Mouse (Mus musculus) liver, postnatal 0 days (tissue): ENCODE measurements around the gene Dhodh. TPM values are rescaled to one million over a fixed set of nuclear protein-coding genes. Genes with fewer than 3 reads are reported as not detected.

Experiments
- ATAC-seq: fragments of 200-750 bp; cut with Nextera tagmentation; 2 replicates; pipeline ENCODE4 v1.8.0; 2017; ENCODE audit warnings: mild to moderate bottlenecking, moderate library complexity
- DNase-seq: peaks from one replicate; pipeline ENCODE4 v3.0.0-alpha.2; 2016
- H3K27ac ChIP-seq: fragments of 300-500 bp; sonication (generic); 2 replicates; pipeline ENCODE4 v1.5.1; 2014; ENCODE audit warnings: antibody characterized with exemption, moderate library complexity, mild to moderate bottlenecking, low read depth
- H3K27me3 ChIP-seq: fragments of 300-500 bp; sonication (generic); 2 replicates; pipeline ENCODE4 v1.6.1; 2014; ENCODE audit warnings: low read length, control low read depth, mixed read lengths; ENCODE audit not compliant: insufficient read depth
- H3K36me3 ChIP-seq: fragments of 300-500 bp; sonication (generic); replicated peaks from 2 replicates; pipeline ENCODE4 v1.6.1; 2014; ENCODE audit warnings: mild to moderate bottlenecking, control low read depth, low read length, moderate library complexity, mixed read lengths; ENCODE audit not compliant: insufficient read depth
- H3K4me1 ChIP-seq: fragments of 300-500 bp; sonication (generic); 2 replicates; pipeline ENCODE4 v1.6.1; 2014; ENCODE audit warnings: antibody characterized with exemption, mild to moderate bottlenecking, control low read depth; ENCODE audit not compliant: insufficient read depth
- H3K4me2 ChIP-seq: fragments of 300-500 bp; sonication (generic); 2 replicates; pipeline ENCODE4 v1.6.1; 2014; ENCODE audit warnings: low read depth, mild to moderate bottlenecking, low read length, moderate library complexity, mixed read lengths
- H3K4me3 ChIP-seq: fragments of 300-500 bp; sonication (generic); 2 replicates; pipeline ENCODE4 v1.5.1; 2014; ENCODE audit warnings: low read depth, low read length
- H3K9ac ChIP-seq: fragments of 300-500 bp; sonication (generic); replicated peaks from 2 replicates; pipeline ENCODE4 v1.6.1; 2014; ENCODE audit warnings: mild to moderate bottlenecking, moderate library complexity
- H3K9me3 ChIP-seq: fragments of 300-500 bp; sonication (generic); 2 replicates; pipeline ENCODE4 v1.6.1; 2016; ENCODE audit warnings: mild to moderate bottlenecking, control low read depth, low read length, mixed read lengths
- CTCF ChIP-seq: sonication (generic); IDR thresholded peaks from 2 replicates; pipeline ENCODE4 v1.5.1; 2016; ENCODE audit warnings: antibody characterized with exemption, low read depth
- EP300 ChIP-seq: IDR thresholded peaks from 2 replicates; pipeline ENCODE4 v1.6.1; 2016; ENCODE audit warnings: antibody characterized with exemption, low read depth, mild to moderate bottlenecking
- WGBS: fragments of 180-500 bp; shearing (Covaris S2); extraction: QIAGEN DNeasy Blood & Tissue Kit; methylation state at CpG from one replicate; pipeline ENCODE4 v1.1.7; 2014; ENCODE audit not compliant: insufficient replicate concordance; 5-methylcytosine and 5-hydroxymethylcytosine counted together
- polyA plus RNA-seq: library from polyadenylated mRNA; unstranded; fragments of >200 nt; fragmentation: Nextera tagmentation; extraction: Ambion mirVana; gene quantifications from 2 replicates; pipeline ENCODE4 v1.2.1, GENCODE M21; 2015

Gene Dhodh
- 9.7 and 11.4 TPM in 2 replicates for polyA plus RNA-seq

DNA sequence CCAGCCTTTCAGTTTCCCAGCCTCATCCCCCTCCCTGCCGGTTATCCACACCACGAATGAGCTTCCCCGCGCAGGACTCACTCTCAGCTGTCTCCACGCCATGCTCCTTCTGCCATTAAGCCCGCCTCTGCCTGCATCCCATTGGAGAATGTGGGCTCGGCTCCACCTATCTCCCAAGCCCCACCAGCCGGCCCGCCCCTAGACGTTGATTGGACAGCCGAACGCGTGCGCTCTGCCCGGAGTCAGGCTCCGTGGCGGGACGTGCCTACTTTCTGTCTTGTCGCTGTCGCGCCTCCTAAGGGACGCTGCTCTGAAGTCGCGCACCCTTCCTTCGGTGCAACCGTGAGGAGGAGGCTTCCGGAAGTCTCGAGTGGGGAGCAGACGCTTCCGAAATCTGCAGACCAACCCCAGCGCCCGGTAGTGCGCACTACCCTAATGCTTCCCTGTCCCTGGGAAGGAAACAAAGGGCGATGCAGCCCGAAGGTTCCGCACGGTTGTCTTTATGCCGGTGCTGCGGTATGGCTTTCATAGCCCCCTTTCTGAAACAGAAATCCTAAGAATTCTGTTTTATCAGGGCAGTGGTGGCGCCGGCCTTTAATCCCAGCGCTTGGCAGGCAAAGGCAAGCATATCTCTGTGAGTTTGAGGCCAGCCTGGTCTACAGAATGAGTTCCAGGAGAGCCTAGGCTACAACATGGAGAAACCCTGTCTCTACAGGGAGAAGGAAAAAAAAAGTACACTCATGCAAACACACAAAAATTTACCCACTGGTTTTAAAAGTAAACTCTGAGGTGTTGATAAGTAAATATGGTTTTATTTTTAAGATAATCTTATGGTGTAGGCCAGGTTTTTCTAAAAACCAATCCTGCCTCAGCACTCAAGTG lies at the start of gene Dhodh:
Dhodh (minus strand) TSS at position 403 of the 882 bp plus-strand sequence.
- no peaks in the 10 kb centered on the region for H3K27me3 ChIP-seq
- peak within 1 kb of the TSS; percentile 66 for H3K4me3 ChIP-seq
- peak; percentile 97 for ATAC-seq
- peak within 1 kb of the TSS; percentile 99 for H3K4me2 ChIP-seq
- peak; percentile 30; the same call in 1 of the 2 replicates for TF ChIP-seq CTCF
- TF ChIP-seq EP300, result peak; percentile 73
- peaks cover 18% of the 10 kb centered on the region for H3K4me1 ChIP-seq
- H3K9me3 ChIP-seq, result no peaks in the 10 kb centered on the region
- peak within 1 kb of the TSS; percentile 72 for H3K9ac ChIP-seq
- peak; percentile 97 for DNase-seq
- H3K27ac ChIP-seq, result peak within 1 kb of the TSS; percentile 98
- H3K36me3 ChIP-seq, result peaks cover 9% of the 10 kb centered on the region; the same call in 1 of the 2 replicates
- under 1% methylated on average over 42 of the region's 42 CpGs for WGBS

DNA sequence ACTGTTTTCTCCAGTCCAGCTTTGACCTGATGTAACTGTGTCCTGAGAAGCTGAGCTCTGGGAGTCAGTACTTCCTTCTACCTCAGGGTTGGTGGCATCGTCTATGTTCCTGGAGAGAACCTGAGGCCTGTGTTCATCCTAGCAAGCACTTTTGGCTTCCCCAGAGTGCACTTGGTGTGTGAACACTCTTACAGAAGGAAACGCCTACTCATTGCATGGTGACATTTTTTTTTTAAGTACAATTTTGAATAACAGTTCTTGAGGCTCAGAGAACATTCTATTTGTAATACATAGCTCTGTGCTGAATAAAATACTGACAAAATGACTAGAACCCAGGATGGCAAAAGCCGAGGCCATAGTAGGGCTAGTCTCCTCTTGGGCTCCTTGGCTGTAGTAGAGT lies 48.4 kb upstream of the Dhodh start:
- Histone ChIP-seq H3K4me1 (no peaks in the 10 kb centered on the region), H3K9ac (no peak overlapping the region), H3K27ac (no peak overlapping the region), H3K9me3 (no peaks in the 10 kb centered on the region), H3K4me2 (no peak overlapping the region), H3K4me3 (no peak overlapping the region), H3K36me3 (no peaks in the 10 kb centered on the region), H3K27me3 (no peaks in the 10 kb centered on the region)
- TF ChIP-seq EP300 (no peak), CTCF (no peak)
- 72% methylated on average over 3 of the region's 3 CpGs for WGBS
- no peak for DNase-seq
- no peak for ATAC-seq

GRCm38 (mm10) chr8:109650801-109651200 lies 42.3 kb upstream of the Dhodh start:
- no peak for TF ChIP-seq EP300
- TF ChIP-seq CTCF, result no peak
- WGBS, result 73% methylated on average over 10 of the region's 10 CpGs
- Histone ChIP-seq H3K4me1 (no peaks in the 10 kb centered on the region), H3K27me3 (no peaks in the 10 kb centered on the region), H3K36me3 (no peaks in the 10 kb centered on the region), H3K27ac (no peak overlapping the region), H3K9ac (no peak overlapping the region), H3K9me3 (no peaks in the 10 kb centered on the region), H3K4me3 (no peak overlapping the region), H3K4me2 (no peak overlapping the region)
- DNase-seq (no peak), ATAC-seq (no peak)

DNA sequence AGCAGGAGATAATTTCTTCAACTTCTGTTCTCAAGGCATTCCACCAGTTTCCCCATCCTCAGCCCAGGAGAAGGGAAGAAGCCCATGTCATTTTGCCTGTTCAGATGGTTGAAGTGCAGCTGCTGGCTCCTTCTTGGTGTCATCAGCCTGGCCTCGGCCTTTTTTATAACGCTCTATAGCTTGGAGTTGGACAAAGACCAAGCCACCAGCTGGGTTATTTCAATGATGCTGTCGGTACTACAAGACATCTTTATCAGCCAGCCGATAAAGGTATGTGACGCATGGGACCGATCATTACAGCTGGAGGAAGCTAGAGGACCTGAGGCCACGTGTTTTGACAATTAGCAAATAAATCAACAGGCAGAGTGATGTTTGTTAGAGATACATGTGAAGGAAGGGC lies 40.0 kb upstream of the Dhodh start:
- WGBS, result 71% methylated on average over 7 of the region's 7 CpGs

DNA sequence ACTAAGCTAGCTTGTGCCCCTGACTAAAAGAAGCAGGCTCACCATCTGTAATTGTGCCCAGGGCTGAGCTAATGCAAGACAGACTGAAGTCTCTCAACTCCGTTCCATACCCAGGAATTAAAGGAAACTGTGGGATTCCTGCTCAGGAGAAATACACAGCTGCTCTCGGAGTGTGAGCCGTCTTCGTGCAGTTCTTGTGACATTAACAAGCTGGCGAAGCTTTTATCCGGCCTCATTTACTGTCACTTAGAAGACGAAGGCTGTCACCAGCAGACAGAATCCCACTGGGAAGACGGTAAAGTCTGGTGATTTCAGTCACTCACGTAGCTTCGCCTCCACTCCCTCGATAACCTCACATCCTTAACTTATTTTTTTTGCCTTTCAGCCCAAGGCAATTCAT lies 38.9 kb upstream of the Dhodh start:
- H3K27ac ChIP-seq, result no peak overlapping the region
- H3K36me3 ChIP-seq, result no peaks in the 10 kb centered on the region
- DNase-seq (no peak), ATAC-seq (no peak)
- H3K4me1 ChIP-seq, result no peaks in the 10 kb centered on the region
- H3K4me3 ChIP-seq, result no peak overlapping the region
- H3K4me2 ChIP-seq, result no peak overlapping the region
- TF ChIP-seq EP300 (no peak), CTCF (no peak)
- H3K9me3 ChIP-seq, result no peaks in the 10 kb centered on the region
- no peak overlapping the region for H3K9ac ChIP-seq
- no peaks in the 10 kb centered on the region for H3K27me3 ChIP-seq
- WGBS, result 79% methylated on average over 11 of the region's 11 CpGs

More for the DNA sequence above, 40.0 kb upstream of the Dhodh start:
- no peak overlapping the region for H3K4me2 ChIP-seq
- H3K27me3 ChIP-seq, result no peaks in the 10 kb centered on the region
- TF ChIP-seq EP300, result no peak
- no peak for TF ChIP-seq CTCF
- ATAC-seq, result no peak
- no peaks in the 10 kb centered on the region for H3K4me1 ChIP-seq
- no peak overlapping the region for H3K27ac ChIP-seq
- no peaks in the 10 kb centered on the region for H3K36me3 ChIP-seq
- no peaks in the 10 kb centered on the region for H3K9me3 ChIP-seq
- no peak overlapping the region for H3K4me3 ChIP-seq
- DNase-seq, result no peak
- no peak overlapping the region for H3K9ac ChIP-seq

GRCm38 (mm10) chr8:109641236-109641635 lies 32.8 kb upstream of the Dhodh start:
- no peak for TF ChIP-seq EP300
- no peak for TF ChIP-seq CTCF
- Histone ChIP-seq H3K36me3 (no peaks in the 10 kb centered on the region), H3K4me1 (no peaks in the 10 kb centered on the region), H3K4me3 (no peak overlapping the region), H3K27me3 (no peaks in the 10 kb centered on the region), H3K9me3 (no peaks in the 10 kb centered on the region), H3K27ac (no peak overlapping the region), H3K9ac (no peak overlapping the region), H3K4me2 (no peak overlapping the region)
- no peak for ATAC-seq
- DNase-seq, result no peak
- WGBS, result 75% methylated on average over 5 of the region's 5 CpGs
